In the genomic region with DNA sequence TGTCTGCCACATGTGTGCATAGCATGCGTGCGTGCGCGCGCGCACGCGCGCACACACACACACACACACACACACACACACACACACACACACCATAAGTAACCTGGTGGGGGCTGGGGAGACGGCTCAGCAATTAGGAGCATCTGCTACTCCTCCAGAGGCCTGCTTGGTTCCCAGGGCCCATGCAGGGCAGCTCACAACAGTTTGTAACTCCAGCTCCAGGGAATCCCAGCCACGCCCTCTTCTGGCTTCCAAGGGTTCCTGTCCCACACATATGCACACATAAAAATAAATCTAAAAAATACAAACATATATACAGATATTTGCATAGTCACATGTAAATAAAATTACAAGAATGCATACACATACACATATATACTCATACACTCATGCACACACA, we compare ENCODE assay signal across 12 mouse cellular contexts. TPM values are rescaled to one million over a fixed set of nuclear protein-coding genes. Genes with fewer than 3 reads are reported as not detected.
A peak's percentile ranks its signal among the peaks of the same experiment; 100 is the strongest.
DNase-seq lines count a peak whose midpoint lies in the region; ATAC-seq and TF ChIP-seq lines count a peak whose summit lies in the region.
"Had no signal": no experiment of that assay in that cellular context is flagged by ENCODE, and none has a peak within 500 bp of the region (broad histone marks: within the 10 kb centered on the region; RNA-seq: fewer than 3 reads in every experiment).

No protein-coding gene starts in this region.

- peaks cover 64% of the 10 kb centered on the region for H3K79me2 ChIP-seq in myocyte (ENCODE audit: control insufficient read depth, insufficient read depth)

- no peak overlapping the region for H3K27ac ChIP-seq in hindbrain, embryonic 12.5 days
- H3K27ac ChIP-seq in hindbrain, embryonic 11.5 days (ENCODE audit: low read depth, low read length), result no peak overlapping the region
- H3K27ac ChIP-seq in intestine, embryonic 14.5 days (ENCODE audit: low read depth), result no peak overlapping the region

- H3K9me3 ChIP-seq in hindbrain, embryonic 12.5 days (replicated peaks), result no peaks in the 10 kb centered on the region
- H3K9me3 ChIP-seq in hindbrain, embryonic 11.5 days (ENCODE audit: control insufficient read depth, low read length), result no peaks in the 10 kb centered on the region
- H3K9me3 ChIP-seq in intestine, embryonic 14.5 days (ENCODE audit: control insufficient read depth, low read length), result no peaks in the 10 kb centered on the region

- no peak overlapping the region for H3K4me3 ChIP-seq in hindbrain, embryonic 12.5 days
- H3K4me3 ChIP-seq in hindbrain, embryonic 11.5 days (ENCODE audit: low read depth, low read length), result no peak overlapping the region
- H3K4me3 ChIP-seq in intestine, embryonic 14.5 days (ENCODE audit: low read depth, low read length), result peak overlapping the region; percentile 73
- H3K4me3 ChIP-seq in myocyte, result peak overlapping the region; percentile 71

- peaks cover 3% of the 10 kb centered on the region; the same call in 1 of the 2 replicates for H3K36me3 ChIP-seq in hindbrain, embryonic 12.5 days
- no peaks in the 10 kb centered on the region for H3K36me3 ChIP-seq in hindbrain, embryonic 11.5 days (ENCODE audit: control insufficient read depth, insufficient read depth, low read length)
- H3K36me3 ChIP-seq in intestine, embryonic 14.5 days (ENCODE audit: control insufficient read depth, insufficient read depth, low read length), result 0 out of 2 replicates have a peak, but pooled peaks cover 9% of the 10 kb centered on the region
- no peaks in the 10 kb centered on the region for H3K36me3 ChIP-seq in myocyte (ENCODE audit: control insufficient read depth, insufficient read depth)

- H3K9ac ChIP-seq in hindbrain, embryonic 12.5 days, result no peak overlapping the region
- H3K9ac ChIP-seq in hindbrain, embryonic 11.5 days (ENCODE audit: low read depth, low read length), result no peak overlapping the region
- H3K9ac ChIP-seq in intestine, embryonic 14.5 days (ENCODE audit: low read length), result no peak overlapping the region

- WGBS in hindbrain, embryonic 12.5 days, result 88% methylated on average over 11 of the region's 11 CpGs
- 91% methylated on average over 11 of the region's 11 CpGs for WGBS in hindbrain, embryonic 11.5 days
- WGBS in intestine, embryonic 14.5 days, result 85% methylated on average over 11 of the region's 11 CpGs

- peaks cover 14% of the 10 kb centered on the region for H3K27me3 ChIP-seq in hindbrain, embryonic 12.5 days
- no peaks in the 10 kb centered on the region; the same call in 1 of the 2 replicates for H3K27me3 ChIP-seq in hindbrain, embryonic 11.5 days (ENCODE audit: control insufficient read depth, insufficient read depth, low read length)
- H3K27me3 ChIP-seq in intestine, embryonic 14.5 days (replicated peaks; ENCODE audit: control insufficient read depth, insufficient read depth, low read length), result no peaks in the 10 kb centered on the region
- no peaks in the 10 kb centered on the region for H3K27me3 ChIP-seq in myocyte (ENCODE audit: control insufficient read depth, insufficient read depth, insufficient read length)
- H3K27me3 ChIP-seq: Patski had no signal

- ATAC-seq in hindbrain, embryonic 12.5 days (ENCODE audit: low FRiP score), result no peak
- no peak for ATAC-seq in hindbrain, embryonic 11.5 days (ENCODE audit: low FRiP score)
- no peak for ATAC-seq in intestine, embryonic 14.5 days (replicated peaks; ENCODE audit: low FRiP score, low TSS enrichment, low read depth)
- ATAC-seq in CD4-positive, CD25-positive, alpha-beta regulatory T cell, adult 4 months, result no peak
- ATAC-seq: Patski had no signal

- no peak for TF ChIP-seq POLR2A in myocyte (IDR thresholded peaks at IDR 0.05; ENCODE audit: insufficient read length, low read depth)

- H3ac ChIP-seq in myocyte (ENCODE audit: control insufficient read depth, insufficient read length), result no peak overlapping the region

- H3K4me2 ChIP-seq in hindbrain, embryonic 12.5 days (replicated peaks), result peak overlapping the region; percentile 74
- H3K4me2 ChIP-seq in hindbrain, embryonic 11.5 days (replicated peaks; ENCODE audit: low read depth, low read length), result no peak overlapping the region
- H3K4me2 ChIP-seq in intestine, embryonic 14.5 days (ENCODE audit: low read length), result peak overlapping the region; percentile 68
- H3K4me2 ChIP-seq in myocyte (ENCODE audit: low read depth), result peak overlapping the region; percentile 73

- no peak for DNase-seq in hindbrain, embryonic 11.5 days (ENCODE audit: low spot score)
- peak; percentile 51 for DNase-seq in ZHBTc4 (ENCODE audit: low read depth, low spot score)
- no peak for DNase-seq in intestine, embryonic 14.5 days (ENCODE audit: low spot score)
- no peak for DNase-seq in layer of hippocampus, adult 8-10 months (ENCODE audit: low spot score in 2 of 2)
- DNase-seq in gastrocnemius, adult 8-10 months (ENCODE audit: low spot score in 2 of 2), result no peak
- DNase-seq: cerebellum, postnatal 14 days; left cerebral cortex, postnatal 4 days; right cerebral cortex, postnatal 4 days had no signal

- H3K4me1 ChIP-seq in hindbrain, embryonic 12.5 days, result peaks cover 10% of the 10 kb centered on the region
- 0 out of 2 replicates have a peak, but pooled peaks cover 5% of the 10 kb centered on the region for H3K4me1 ChIP-seq in hindbrain, embryonic 11.5 days (replicated peaks; ENCODE audit: control insufficient read depth, insufficient read depth, low read length)
- H3K4me1 ChIP-seq in intestine, embryonic 14.5 days (replicated peaks; ENCODE audit: control insufficient read depth, insufficient read depth, low read length), result peaks cover 12% of the 10 kb centered on the region

TF ChIP-seq in myocyte, 11 proteins besides CTCF, POLR2A, EP300 and RAD21:
- TF ChIP-seq CEBPB (IDR thresholded peaks at IDR 0.05; ENCODE audit: insufficient read depth, poor library complexity, severe bottlenecking), result no peak
- TF ChIP-seq SRF (IDR thresholded peaks at IDR 0.05; ENCODE audit: control insufficient read depth, insufficient read length, low read depth), result no peak
- TF ChIP-seq USF1 (IDR thresholded peaks at IDR 0.05; ENCODE audit: low read depth), result no peak
- TF ChIP-seq MAX (IDR thresholded peaks at IDR 0.05; ENCODE audit: low read depth), result no peak
- TF ChIP-seq POLR2AphosphoS2 (IDR thresholded peaks at IDR 0.05; ENCODE audit: insufficient read length, low read depth), result no peak

RNA-seq across cellular contexts. Expression of a gene that starts 1.9 kb away (rescaled TPM):
- polyA plus RNA-seq in hindbrain, embryonic 12.5 days (2016; fragmentation: Nextera tagmentation; extraction: Ambion mirVana), result 97.7 and 99.9 TPM in 2 replicates
- polyA plus RNA-seq in hindbrain, embryonic 11.5 days (2014; fragmentation: Nextera tagmentation; extraction: Ambion mirVana), result 70.5 and 75.3 TPM in 2 replicates
- 124 and 127 TPM in 2 replicates for polyA plus RNA-seq in intestine, embryonic 14.5 days (2014; fragmentation: Nextera tagmentation; extraction: Ambion mirVana)
- 26.0 TPM for polyA plus RNA-seq in myocyte (2012; fragmentation: generic; extraction: Trizol)
- 10 to 100 TPM in 1 of 2 experiments, 1 to 10 TPM in 1; 9.9 to 11.8 TPM for polyA plus RNA-seq in CD4-positive, CD25-positive, alpha-beta regulatory T cell, adult 4 months (2017; shearing (Covaris generic))
- 10 to 100 TPM; 20.2 to 27.6 (median 24.6) TPM for total RNA-seq in layer of hippocampus, adult 8-10 months (2022)
- 1 to 10 TPM; 6.2 to 9.9 (median 7.0) TPM for total RNA-seq in gastrocnemius, adult 8-10 months (2022)

RNA-seq across cellular contexts. Expression of a gene that starts 23.2 kb away (rescaled TPM):
- polyA plus RNA-seq in hindbrain, embryonic 12.5 days (2016; fragmentation: Nextera tagmentation; extraction: Ambion mirVana), result 19.9 and 21.9 TPM in 2 replicates
- 19.7 and 23.3 TPM in 2 replicates for polyA plus RNA-seq in hindbrain, embryonic 11.5 days (2014; fragmentation: Nextera tagmentation; extraction: Ambion mirVana)
- 26.4 and 27.9 TPM in 2 replicates for polyA plus RNA-seq in intestine, embryonic 14.5 days (2014; fragmentation: Nextera tagmentation; extraction: Ambion mirVana)
- polyA plus RNA-seq in myocyte (2012; fragmentation: generic; extraction: Trizol), result 15.8 TPM
- 10 to 100 TPM; 24.9 to 25.4 TPM for polyA plus RNA-seq in CD4-positive, CD25-positive, alpha-beta regulatory T cell, adult 4 months (2017; shearing (Covaris generic))
- 10 to 100 TPM; 14.6 to 20.3 (median 16.5) TPM for total RNA-seq in layer of hippocampus, adult 8-10 months (2022)
- total RNA-seq in gastrocnemius, adult 8-10 months (2022), result 1 to 10 TPM; 3.4 to 6.5 (median 4.9) TPM

Comparison
In these comparisons a context has a peak if more than half of its experiments do, and no peak if none do; other contexts are left out.
1. H3K4me3 ChIP-seq: peak in intestine, embryonic 14.5 days (single experiment) and myocyte (single experiment); none in hindbrain, embryonic 12.5 days (single experiment) and hindbrain, embryonic 11.5 days (single experiment).